Mouse (Mus musculus) limb, embryonic 11.5 days (tissue): ENCODE results near the gene Nr6a1. TPM values are rescaled to one million over a fixed set of nuclear protein-coding genes. Genes with fewer than 3 reads are reported as not detected.

Experiments
- ATAC-seq: fragments of 200-750 bp; cut with Nextera tagmentation; 2 replicates; pipeline ENCODE4 v1.8.0; 2017; ENCODE audit warnings: low read depth; ENCODE audit not compliant: insufficient number of reproducible peaks, low FRiP score, low TSS enrichment
- DNase-seq: peaks from one replicate; pipeline ENCODE4 v3.0.0-alpha.2; 2015; ENCODE audit warnings: low spot score
- H3K27ac ChIP-seq: fragments of 300-500 bp; sonication (generic); replicated peaks from 2 replicates; pipeline ENCODE4 v1.5.1; 2014; ENCODE audit warnings: low read depth, mild to moderate bottlenecking, low read length
- H3K27me3 ChIP-seq: fragments of 300-500 bp; sonication (generic); 2 replicates; pipeline ENCODE4 v1.6.1; 2014; ENCODE audit warnings: mild to moderate bottlenecking, low read length, mixed read lengths; ENCODE audit not compliant: control insufficient read depth, insufficient read depth
- H3K36me3 ChIP-seq: fragments of 300-500 bp; sonication (generic); 2 replicates; pipeline ENCODE4 v1.6.1; 2014; ENCODE audit warnings: mild to moderate bottlenecking, low read length, moderate library complexity, mixed read lengths; ENCODE audit not compliant: control insufficient read depth, insufficient read depth
- H3K4me1 ChIP-seq: fragments of 300-500 bp; sonication (generic); 2 replicates; pipeline ENCODE4 v1.6.1; 2014; ENCODE audit warnings: low read length, mixed read lengths; ENCODE audit not compliant: control insufficient read depth, insufficient read depth
- H3K4me2 ChIP-seq: fragments of 300-500 bp; sonication (generic); 2 replicates; pipeline ENCODE4 v1.6.1; 2014; ENCODE audit warnings: low read depth, mild to moderate bottlenecking, moderate library complexity; ENCODE audit not compliant: severe bottlenecking
- H3K4me3 ChIP-seq: fragments of 300-500 bp; sonication (generic); 2 replicates; pipeline ENCODE4 v1.5.1; 2014; ENCODE audit warnings: low read depth, low read length
- H3K9ac ChIP-seq: fragments of 300-500 bp; sonication (generic); 2 replicates; pipeline ENCODE4 v1.6.1; 2014; ENCODE audit warnings: mild to moderate bottlenecking, low read length
- H3K9me3 ChIP-seq: fragments of 300-500 bp; sonication (generic); 2 replicates; pipeline ENCODE4 v1.6.1; 2016; ENCODE audit warnings: low read length; ENCODE audit not compliant: control insufficient read depth
- WGBS: fragments of 180-500 bp; shearing (Covaris S2); extraction: QIAGEN DNeasy Blood & Tissue Kit; methylation state at CpG from one replicate; pipeline ENCODE4 v1.1.7; 2014; 5-methylcytosine and 5-hydroxymethylcytosine counted together
- polyA plus RNA-seq: library from polyadenylated mRNA; unstranded; fragments of >200 nt; fragmentation: Nextera tagmentation; extraction: Ambion mirVana; gene quantifications from 2 replicates; pipeline ENCODE4 v1.2.1, GENCODE M21; 2014

Gene Nr6a1
- polyA plus RNA-seq, 1 experiment from 2014 or later: 1.3 TPM

DNA sequence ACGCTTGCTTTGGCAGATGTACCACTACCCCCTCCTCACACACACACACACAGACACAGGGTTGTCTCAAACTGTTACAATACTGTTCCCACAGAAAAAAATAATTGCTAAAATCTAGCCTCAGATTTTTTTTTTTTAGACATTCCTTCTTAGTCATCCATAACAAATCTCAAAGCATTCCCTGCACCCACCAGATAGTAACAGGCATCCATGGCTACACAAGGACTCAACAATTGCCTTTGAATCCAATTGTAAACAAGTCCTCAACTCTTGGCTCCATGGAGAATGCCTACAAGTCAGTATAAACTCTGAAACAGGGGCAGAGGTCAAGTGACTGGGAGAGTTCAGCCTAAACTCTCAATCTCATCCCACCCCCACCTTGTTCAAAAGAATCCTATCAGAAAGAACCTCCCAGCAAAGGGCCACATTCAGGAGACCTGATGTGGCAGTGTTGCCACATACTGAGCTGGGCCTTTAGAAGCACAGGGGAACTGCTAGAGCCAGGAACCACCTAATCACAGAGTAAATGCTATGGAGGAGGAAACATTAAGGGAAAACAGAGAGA, 52.9 kb downstream of the Nr6a1 start:
- DNase-seq: no peak
- ATAC-seq: no peak
- no peaks in the 10 kb centered on the region for H3K4me1 ChIP-seq
- no peaks in the 10 kb centered on the region for H3K9me3 ChIP-seq
- H3K27me3 ChIP-seq: no peaks in the 10 kb centered on the region
- 76% methylated on average over 1 of the region's 1 CpGs for WGBS
- H3K9ac ChIP-seq: no peak overlapping the region
- H3K36me3 ChIP-seq: peaks cover 4% of the 10 kb centered on the region; the same call in 1 of the 2 replicates
- H3K27ac ChIP-seq: no peak overlapping the region
- no peak overlapping the region for H3K4me2 ChIP-seq
- H3K4me3 ChIP-seq: no peak overlapping the region

DNA sequence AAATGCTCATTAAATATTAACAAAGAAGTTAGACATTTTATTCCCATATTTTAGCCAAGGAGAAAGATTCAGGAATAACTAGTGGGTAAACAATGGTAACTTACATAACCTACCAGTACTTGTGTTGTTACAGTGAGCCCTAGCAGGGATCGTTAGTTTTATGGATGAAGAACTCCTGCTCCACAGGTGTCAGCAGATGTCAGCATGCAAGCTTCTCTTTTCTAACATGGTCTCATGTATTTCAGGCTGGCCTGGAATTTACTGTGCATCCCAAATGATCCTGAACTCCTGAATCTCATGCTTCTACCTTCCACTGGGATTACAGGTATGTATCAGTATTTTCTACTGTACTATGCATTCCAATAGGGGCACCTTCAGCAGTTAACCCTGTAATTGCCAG, 54.8 kb downstream of the Nr6a1 start:
- H3K4me2 ChIP-seq: no peak overlapping the region
- ATAC-seq (no peak), DNase-seq (no peak)
- H3K4me1 ChIP-seq: no peaks in the 10 kb centered on the region
- H3K27ac ChIP-seq: no peak overlapping the region
- no peak overlapping the region for H3K4me3 ChIP-seq
- 38% methylated on average over 1 of the region's 1 CpGs for WGBS
- no peak overlapping the region for H3K9ac ChIP-seq
- peaks cover 2% of the 10 kb centered on the region; the same call in 1 of the 2 replicates for H3K36me3 ChIP-seq
- no peaks in the 10 kb centered on the region for H3K9me3 ChIP-seq
- H3K27me3 ChIP-seq: no peaks in the 10 kb centered on the region

DNA sequence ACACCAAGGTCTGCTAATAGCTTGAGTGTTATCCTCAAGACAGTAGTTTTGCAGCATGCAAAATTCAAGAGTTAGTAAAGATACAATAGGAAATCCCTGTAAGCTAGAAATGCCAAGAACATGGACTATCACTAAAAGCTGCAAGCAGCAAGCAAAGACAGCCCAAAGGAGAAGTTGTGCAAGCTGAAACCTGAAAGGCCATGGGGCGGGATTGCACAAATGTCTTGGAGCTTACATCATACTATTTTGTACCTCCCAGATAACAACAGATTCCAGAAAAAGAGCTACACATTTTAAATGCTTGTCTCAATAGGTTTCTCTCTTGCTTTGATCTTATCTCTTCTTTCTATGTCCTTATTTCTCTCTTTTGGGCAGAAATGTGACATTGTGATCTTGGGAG, 60.8 kb downstream of the Nr6a1 start:
- Histone ChIP-seq H3K4me1 (no peaks in the 10 kb centered on the region), H3K4me2 (no peak overlapping the region), H3K27me3 (no peaks in the 10 kb centered on the region), H3K9ac (no peak overlapping the region), H3K9me3 (no peaks in the 10 kb centered on the region), H3K36me3 (peaks cover 2% of the 10 kb centered on the region; the same call in 1 of the 2 replicates), H3K4me3 (no peak overlapping the region), H3K27ac (no peak overlapping the region)
- WGBS: 97% methylated on average over 1 of the region's 1 CpGs
- DNase-seq: no peak
- no peak for ATAC-seq

DNA sequence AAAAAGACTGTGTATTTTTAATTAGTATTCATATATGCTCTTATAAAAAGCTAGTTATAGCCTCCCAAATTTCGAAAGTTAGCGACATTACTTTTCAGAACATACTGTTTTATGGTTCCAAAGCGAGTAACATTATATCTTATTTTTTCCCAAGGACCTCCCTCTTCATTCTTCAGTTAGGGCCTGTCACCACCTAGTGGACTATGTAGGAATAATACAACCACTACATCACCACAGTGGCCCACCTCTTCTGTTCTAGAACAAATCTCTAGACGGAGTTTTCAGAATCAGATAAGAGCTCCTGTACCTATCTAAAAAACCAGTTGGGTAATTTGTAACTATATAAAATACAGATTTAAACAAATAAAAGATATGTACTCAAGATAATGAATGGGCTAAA, 63.5 kb downstream of the Nr6a1 start:
- Histone ChIP-seq H3K9me3 (no peaks in the 10 kb centered on the region), H3K4me1 (no peaks in the 10 kb centered on the region), H3K27ac (no peak overlapping the region), H3K4me3 (no peak overlapping the region), H3K9ac (no peak overlapping the region), H3K27me3 (no peaks in the 10 kb centered on the region), H3K36me3 (peaks cover 2% of the 10 kb centered on the region; the same call in 1 of the 2 replicates), H3K4me2 (no peak overlapping the region)
- DNase-seq: no peak
- no peak for ATAC-seq
- 57% methylated on average over 4 of the region's 4 CpGs for WGBS

DNA sequence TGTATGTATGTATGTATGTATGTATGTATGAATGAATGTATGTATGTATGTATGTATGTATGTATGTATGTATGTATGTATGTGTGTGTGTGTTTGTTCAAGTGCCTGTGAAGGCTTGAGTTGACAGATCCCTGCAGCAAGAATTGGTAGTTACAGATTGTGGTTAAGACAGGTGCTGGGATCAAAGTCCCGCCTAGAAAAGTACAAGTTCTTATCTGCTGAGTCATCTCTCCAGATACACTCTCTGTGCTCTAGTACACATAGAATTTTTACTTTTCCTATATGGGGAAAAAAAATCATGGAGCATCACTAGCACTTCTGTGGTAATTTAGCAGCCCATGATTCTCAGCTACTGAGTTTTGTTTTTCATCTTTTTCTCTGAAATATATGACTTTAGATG, 75.7 kb downstream of the Nr6a1 start:
- ATAC-seq (no peak), DNase-seq (no peak)
- H3K4me2 ChIP-seq: no peak overlapping the region
- no peaks in the 10 kb centered on the region for H3K4me1 ChIP-seq
- no peaks in the 10 kb centered on the region for H3K9me3 ChIP-seq
- no peaks in the 10 kb centered on the region; the same call in 1 of the 2 replicates for H3K36me3 ChIP-seq
- no peak overlapping the region for H3K9ac ChIP-seq
- no peak overlapping the region for H3K27ac ChIP-seq
- H3K4me3 ChIP-seq: no peak overlapping the region
- H3K27me3 ChIP-seq: no peaks in the 10 kb centered on the region
- 90% methylated on average over 1 of the region's 1 CpGs for WGBS

DNA sequence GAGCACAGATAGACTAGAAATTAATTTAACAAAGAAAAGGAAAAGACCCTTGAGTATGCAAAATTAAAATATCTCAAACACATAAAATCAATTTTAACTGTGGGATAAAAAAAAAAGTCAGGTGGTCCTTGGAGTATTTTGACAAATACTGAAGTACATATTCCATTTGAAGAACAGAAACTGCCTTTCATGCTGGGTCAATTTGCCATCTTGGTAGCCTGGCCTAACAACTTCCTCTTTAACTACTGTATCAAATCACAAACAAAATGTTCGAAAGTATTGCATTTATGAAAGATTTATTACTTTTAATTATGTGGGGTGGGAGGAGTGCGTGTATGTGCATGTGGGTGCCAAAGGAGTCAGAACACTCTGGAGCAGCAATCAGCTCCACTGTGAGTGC, 81.2 kb downstream of the Nr6a1 start:
- ATAC-seq: no peak
- Histone ChIP-seq H3K36me3 (peaks cover 2% of the 10 kb centered on the region; the same call in 1 of the 2 replicates), H3K9me3 (no peaks in the 10 kb centered on the region), H3K27ac (no peak overlapping the region), H3K4me3 (no peak overlapping the region), H3K4me2 (no peak overlapping the region), H3K4me1 (no peaks in the 10 kb centered on the region), H3K27me3 (no peaks in the 10 kb centered on the region), H3K9ac (no peak overlapping the region)
- no peak for DNase-seq
- WGBS: 81% methylated on average over 2 of the region's 2 CpGs

DNA sequence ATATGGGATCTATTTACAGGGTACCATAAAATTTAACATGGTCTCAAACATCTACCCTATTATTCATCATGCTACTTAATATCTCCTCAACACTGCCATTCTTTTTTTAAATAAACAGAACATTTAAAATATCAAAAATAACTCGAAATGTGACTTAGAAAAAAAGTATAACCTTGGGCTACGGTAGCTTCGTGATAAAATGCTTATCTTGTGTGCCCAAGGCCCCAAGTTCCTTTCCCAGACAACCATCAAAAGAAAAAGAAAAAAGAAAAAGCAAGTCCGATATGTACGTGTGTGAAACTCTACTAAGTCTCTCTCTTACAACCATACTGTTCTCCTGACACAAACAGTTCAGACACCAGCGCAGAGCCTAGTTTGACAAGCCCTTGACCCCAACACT, 92.0 kb downstream of the Nr6a1 start:
- no peak overlapping the region for H3K4me3 ChIP-seq
- ATAC-seq: no peak
- 92% methylated on average over 6 of the region's 6 CpGs for WGBS
- peaks cover 2% of the 10 kb centered on the region; the same call in 1 of the 2 replicates for H3K36me3 ChIP-seq
- no peak overlapping the region for H3K27ac ChIP-seq
- no peaks in the 10 kb centered on the region for H3K9me3 ChIP-seq
- H3K9ac ChIP-seq: no peak overlapping the region
- DNase-seq: no peak
- no peaks in the 10 kb centered on the region for H3K27me3 ChIP-seq
- no peak overlapping the region for H3K4me2 ChIP-seq
- H3K4me1 ChIP-seq: no peaks in the 10 kb centered on the region

DNA sequence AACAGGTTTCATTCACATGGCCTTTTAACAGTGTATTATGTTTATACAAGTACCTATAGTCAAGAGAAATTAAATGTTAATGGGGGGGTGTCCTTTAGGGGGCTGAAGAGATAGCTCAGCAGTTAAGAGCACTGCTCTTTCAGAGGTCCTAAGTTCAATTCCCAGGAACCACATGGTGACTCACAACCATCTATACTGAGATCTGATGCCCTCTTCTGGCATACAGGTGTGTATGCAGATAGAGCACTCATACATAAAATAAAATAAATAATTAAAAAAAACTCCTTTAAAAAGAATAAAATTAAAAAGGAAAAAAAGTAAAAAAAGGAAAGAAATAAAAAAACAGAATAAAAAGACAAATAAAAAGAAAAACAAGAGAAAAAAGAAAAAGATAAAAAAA, 95.5 kb downstream of the Nr6a1 start:
- Histone ChIP-seq H3K4me2 (no peak overlapping the region), H3K9me3 (no peaks in the 10 kb centered on the region), H3K27ac (no peak overlapping the region), H3K27me3 (no peaks in the 10 kb centered on the region), H3K4me3 (no peak overlapping the region), H3K36me3 (peaks cover 2% of the 10 kb centered on the region; the same call in 1 of the 2 replicates), H3K9ac (no peak overlapping the region), H3K4me1 (no peaks in the 10 kb centered on the region)
- DNase-seq (no peak), ATAC-seq (no peak)

DNA sequence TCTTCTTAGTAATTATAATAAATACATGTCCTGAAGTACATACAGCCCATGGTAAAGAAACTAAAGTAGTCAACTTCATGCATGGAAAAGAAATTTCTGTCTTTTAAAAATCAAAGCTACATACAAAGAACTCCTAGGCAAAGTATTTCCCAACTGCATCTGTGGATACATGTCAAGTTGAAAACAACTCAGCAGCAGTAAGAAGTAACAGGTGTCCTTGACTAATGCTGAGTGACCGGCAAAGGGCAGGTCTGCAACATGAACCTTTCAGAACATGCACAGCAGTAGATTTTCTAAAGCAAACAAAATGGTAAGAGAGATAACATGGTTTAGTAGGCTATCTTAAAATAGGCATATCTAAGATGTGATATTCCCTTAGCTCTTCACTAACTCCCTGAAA, 98.0 kb downstream of the Nr6a1 start:
- H3K27ac ChIP-seq: no peak overlapping the region
- no peak for ATAC-seq
- no peak for DNase-seq
- H3K4me1 ChIP-seq: peaks cover 5% of the 10 kb centered on the region
- no peaks in the 10 kb centered on the region for H3K27me3 ChIP-seq
- WGBS: 90% methylated on average over 1 of the region's 1 CpGs
- H3K9me3 ChIP-seq: no peaks in the 10 kb centered on the region
- H3K9ac ChIP-seq: no peak overlapping the region
- H3K4me3 ChIP-seq: no peak overlapping the region
- H3K36me3 ChIP-seq: peaks cover 2% of the 10 kb centered on the region; the same call in 1 of the 2 replicates
- H3K4me2 ChIP-seq: no peak overlapping the region
